In the genomic region with DNA sequence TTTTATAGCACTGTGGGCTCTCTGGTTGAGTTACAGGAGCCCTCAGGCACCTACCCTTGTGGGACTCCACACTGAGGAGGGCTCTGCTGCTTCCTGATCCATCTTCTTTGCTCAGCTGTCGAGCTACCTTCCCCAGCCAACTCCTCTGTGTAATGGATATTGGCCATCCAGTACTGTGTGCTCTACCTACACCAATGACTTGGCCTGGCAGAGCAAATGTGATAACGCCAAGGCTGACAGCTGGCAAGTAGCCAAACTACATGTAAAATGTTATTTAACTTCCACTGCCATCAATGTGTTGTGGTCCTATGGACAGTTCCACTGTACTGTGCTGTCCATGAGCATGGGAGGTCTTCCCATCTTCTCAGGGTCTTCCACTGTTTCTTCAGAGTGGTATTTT, we compare ENCODE assay signal across 19 mouse cellular contexts.
"Had no signal": no experiment of that assay in that cellular context is flagged by ENCODE, and none has a peak within 500 bp of the region (broad histone marks: within the 10 kb centered on the region; RNA-seq: fewer than 3 reads in every experiment).

No protein-coding gene starts in this region.

- H3K27ac ChIP-seq: kidney, postnatal 0 days; layer of hippocampus, adult 2 months; liver, embryonic 14.5 days; macrophage; midbrain, embryonic 12.5 days; midbrain, embryonic 15.5 days; neural tube, embryonic 12.5 days; neural tube, embryonic 15.5 days had no signal

- H3K4me1 ChIP-seq: midbrain, embryonic 12.5 days; midbrain, embryonic 15.5 days; neural tube, embryonic 12.5 days; neural tube, embryonic 15.5 days had no signal

- H3K9me3 ChIP-seq: midbrain, embryonic 12.5 days; midbrain, embryonic 15.5 days; neural tube, embryonic 12.5 days; neural tube, embryonic 15.5 days had no signal

- H3K36me3 ChIP-seq: midbrain, embryonic 15.5 days had no signal

- ATAC-seq: intestine, postnatal 0 days; midbrain, embryonic 15.5 days had no signal

- H3K9ac ChIP-seq: liver, embryonic 14.5 days; midbrain, embryonic 12.5 days; midbrain, embryonic 15.5 days; neural tube, embryonic 12.5 days; neural tube, embryonic 15.5 days had no signal

- H3K4me2 ChIP-seq: midbrain, embryonic 12.5 days; midbrain, embryonic 15.5 days; neural tube, embryonic 12.5 days; neural tube, embryonic 15.5 days had no signal

- H3K27me3 ChIP-seq: megakaryocyte, embryonic 14.5 days; midbrain, embryonic 12.5 days; midbrain, embryonic 15.5 days; neural tube, embryonic 12.5 days; neural tube, embryonic 15.5 days had no signal

- DNase-seq: kidney, adult 2 months; kidney, postnatal 25 days; layer of hippocampus, adult 9-11 months; lung, adult 2 months; right cerebral cortex, adult 18-20 months; right cerebral cortex, postnatal 14 days; right cerebral cortex, postnatal 4 days; thymus, adult 18-20 months; thymus, postnatal 36 days had no signal

- H3K4me3 ChIP-seq: layer of hippocampus, adult 2 months; megakaryocyte, embryonic 14.5 days; midbrain, embryonic 12.5 days; midbrain, embryonic 15.5 days; neural tube, embryonic 12.5 days; neural tube, embryonic 15.5 days had no signal
